In genomic region chr1:190662736-190663135, GRCm38 (mm10) we compare ENCODE assay signal across 23 mouse cellular contexts.
"Had no signal": no experiment of that assay in that cellular context is flagged by ENCODE, and none has a peak within 500 bp of the region (broad histone marks: within the 10 kb centered on the region; RNA-seq: fewer than 3 reads in every experiment).

No protein-coding gene starts in this region.

- H3K36me3 ChIP-seq: intestine, embryonic 15.5 days; kidney, embryonic 15.5 days; limb, embryonic 12.5 days; limb, embryonic 15.5 days; neural tube, embryonic 13.5 days; stomach, embryonic 15.5 days had no signal

- H3K27me3 ChIP-seq: intestine, embryonic 15.5 days; limb, embryonic 12.5 days; limb, embryonic 15.5 days; stomach, embryonic 15.5 days had no signal

- ATAC-seq: intestine, embryonic 15.5 days; liver, postnatal 0 days; lung, postnatal 0 days had no signal

- DNase-seq: kidney, adult 11 months; kidney, adult 8-10 months; kidney, postnatal 25 days; left cerebral cortex, postnatal 4 days; liver, postnatal 0 days; lung, embryonic 14.5 days; midbrain, embryonic 14.5 days; right cerebral cortex, adult 18-20 months; thymus, adult 2 months; thymus, postnatal 14 days; thymus, postnatal 4 days had no signal

- H3K9ac ChIP-seq: intestine, embryonic 15.5 days; kidney, embryonic 15.5 days; limb, embryonic 12.5 days; limb, embryonic 15.5 days; liver, embryonic 14.5 days; liver, postnatal 0 days; lung, embryonic 14.5 days; neural tube, embryonic 13.5 days; stomach, embryonic 15.5 days had no signal

- H3K4me3 ChIP-seq: intestine, embryonic 15.5 days; kidney, embryonic 15.5 days; layer of hippocampus, adult 2 months; limb, embryonic 12.5 days; limb, embryonic 15.5 days; myocyte; neural tube, embryonic 13.5 days; stomach, embryonic 15.5 days had no signal

- H3K27ac ChIP-seq: intestine, embryonic 15.5 days; kidney, embryonic 15.5 days; layer of hippocampus, adult 2 months; limb, embryonic 12.5 days; limb, embryonic 15.5 days; liver, embryonic 14.5 days; macrophage; neural tube, embryonic 13.5 days; stomach, embryonic 15.5 days had no signal

- H3K9me3 ChIP-seq: intestine, embryonic 15.5 days; kidney, embryonic 15.5 days; limb, embryonic 12.5 days; limb, embryonic 15.5 days; neural tube, embryonic 13.5 days; stomach, embryonic 15.5 days had no signal

- H3K4me2 ChIP-seq: intestine, embryonic 15.5 days; kidney, embryonic 15.5 days; limb, embryonic 12.5 days; limb, embryonic 15.5 days; liver, embryonic 11.5 days; lung, embryonic 14.5 days; neural tube, embryonic 13.5 days; stomach, embryonic 15.5 days had no signal

- H3K4me1 ChIP-seq: intestine, embryonic 15.5 days; stomach, embryonic 15.5 days had no signal
